Mouse (Mus musculus) hindbrain, embryonic 14.5 days (tissue): Measurements from ENCODE around the gene Babam2. TPM values are rescaled to one million over a fixed set of nuclear protein-coding genes. Genes with fewer than 3 reads are reported as not detected.

ENCODE experiments used
- ATAC-seq: fragments of 200-750 bp; cut with Nextera tagmentation; 2 replicates; pipeline ENCODE4 v1.8.0; 2017; ENCODE audit warnings: moderate number of reproducible peaks, mild to moderate bottlenecking, moderate TSS enrichment, moderate library complexity; ENCODE audit not compliant: low FRiP score
- DNase-seq: peaks from one replicate; pipeline ENCODE4 v3.0.0-alpha.2; 2015; ENCODE audit warnings: low spot score
- H3K27ac ChIP-seq: fragments of 300-500 bp; sonication (generic); 2 replicates; pipeline ENCODE4 v1.5.1; 2014; ENCODE audit warnings: mild to moderate bottlenecking, moderate library complexity
- H3K27me3 ChIP-seq: fragments of 300-500 bp; sonication (generic); 2 replicates; pipeline ENCODE4 v1.6.1; 2014; ENCODE audit warnings: mild to moderate bottlenecking, low read length, mixed read lengths; ENCODE audit not compliant: control insufficient read depth, insufficient read depth
- H3K36me3 ChIP-seq: fragments of 300-500 bp; sonication (generic); replicated peaks from 2 replicates; pipeline ENCODE4 v1.6.1; 2014; ENCODE audit not compliant: control insufficient read depth, insufficient read depth
- H3K4me1 ChIP-seq: fragments of 300-500 bp; sonication (generic); replicated peaks from 2 replicates; pipeline ENCODE4 v1.6.1; 2014; ENCODE audit warnings: antibody characterized with exemption, low read length, mixed read lengths; ENCODE audit not compliant: control insufficient read depth, insufficient read depth
- H3K4me2 ChIP-seq: fragments of 300-500 bp; sonication (generic); replicated peaks from 2 replicates; pipeline ENCODE4 v1.6.1; 2014; ENCODE audit warnings: mild to moderate bottlenecking, moderate library complexity
- H3K4me3 ChIP-seq: fragments of 300-500 bp; sonication (generic); replicated peaks from 2 replicates; pipeline ENCODE4 v1.5.1; 2014; ENCODE audit warnings: mild to moderate bottlenecking, low read length
- H3K9ac ChIP-seq: fragments of 300-500 bp; sonication (generic); 2 replicates; pipeline ENCODE4 v1.6.1; 2014
- H3K9me3 ChIP-seq: fragments of 300-500 bp; sonication (generic); 2 replicates; pipeline ENCODE4 v1.6.1; 2016; ENCODE audit warnings: low read length; ENCODE audit not compliant: control insufficient read depth
- WGBS: fragments of 180-500 bp; shearing (Covaris S2); extraction: QIAGEN DNeasy Blood & Tissue Kit; methylation state at CpG from one replicate; pipeline ENCODE4 v1.1.7; 2014; 5-methylcytosine and 5-hydroxymethylcytosine counted together
- polyA plus RNA-seq: library from polyadenylated mRNA; unstranded; fragments of >200 nt; fragmentation: Nextera tagmentation; extraction: Ambion mirVana; gene quantifications from 2 replicates; pipeline ENCODE4 v1.2.1, GENCODE M21; 2014

Babam2 gene
- polyA plus RNA-seq, 1 experiment from 2014 or later: 39.8 TPM

DNA sequence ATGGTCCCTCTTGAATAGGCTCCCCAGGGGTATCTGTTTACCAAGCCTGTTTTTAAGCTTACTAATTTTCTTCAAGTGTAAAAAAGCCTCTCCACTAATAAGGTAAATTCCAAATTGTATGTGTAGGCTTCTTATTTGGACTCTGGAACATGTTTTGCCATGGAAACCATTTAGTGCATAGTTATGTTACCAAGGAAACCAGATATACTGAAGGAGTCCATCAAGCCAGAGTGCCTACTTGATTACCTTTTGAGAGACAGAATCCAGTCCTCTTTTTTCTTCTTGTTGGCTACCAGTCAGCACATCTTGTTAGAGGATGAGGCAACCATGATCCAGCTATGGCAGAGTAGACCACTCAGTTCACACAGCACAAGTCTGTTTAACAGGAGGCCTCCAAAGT is 222.6 kb downstream of the Babam2 start:
- Histone ChIP-seq H3K4me2 (no peak overlapping the region), H3K4me1 (no peaks in the 10 kb centered on the region), H3K4me3 (no peak overlapping the region), H3K27ac (no peak overlapping the region), H3K9ac (no peak overlapping the region), H3K27me3 (no peaks in the 10 kb centered on the region), H3K9me3 (no peaks in the 10 kb centered on the region), H3K36me3 (no peaks in the 10 kb centered on the region)
- ATAC-seq: no peak
- no peak for DNase-seq

GRCm38 (mm10) chr5:31920890-31921289 is 223.4 kb downstream of the Babam2 start:
- Histone ChIP-seq H3K4me3 (no peak overlapping the region), H3K27ac (no peak overlapping the region), H3K9ac (no peak overlapping the region), H3K4me2 (no peak overlapping the region), H3K27me3 (no peaks in the 10 kb centered on the region), H3K9me3 (no peaks in the 10 kb centered on the region), H3K4me1 (no peaks in the 10 kb centered on the region), H3K36me3 (no peaks in the 10 kb centered on the region)
- ATAC-seq (no peak), DNase-seq (no peak)
- WGBS: 81% methylated on average over 1 of the region's 1 CpGs

- H3K4me1 ChIP-seq: no peaks in the 10 kb centered on the region
- H3K27ac ChIP-seq: no peak overlapping the region
- ATAC-seq: no peak
- H3K9ac ChIP-seq: no peak overlapping the region
- no peaks in the 10 kb centered on the region for H3K9me3 ChIP-seq
- no peaks in the 10 kb centered on the region for H3K27me3 ChIP-seq
- no peak overlapping the region for H3K4me3 ChIP-seq
- no peak overlapping the region for H3K4me2 ChIP-seq
- H3K36me3 ChIP-seq: no peaks in the 10 kb centered on the region
- DNase-seq: no peak
These were observed 226.6 kb downstream of the Babam2 start for GRCm38 (mm10) chr5:31924075-31924474.

DNA sequence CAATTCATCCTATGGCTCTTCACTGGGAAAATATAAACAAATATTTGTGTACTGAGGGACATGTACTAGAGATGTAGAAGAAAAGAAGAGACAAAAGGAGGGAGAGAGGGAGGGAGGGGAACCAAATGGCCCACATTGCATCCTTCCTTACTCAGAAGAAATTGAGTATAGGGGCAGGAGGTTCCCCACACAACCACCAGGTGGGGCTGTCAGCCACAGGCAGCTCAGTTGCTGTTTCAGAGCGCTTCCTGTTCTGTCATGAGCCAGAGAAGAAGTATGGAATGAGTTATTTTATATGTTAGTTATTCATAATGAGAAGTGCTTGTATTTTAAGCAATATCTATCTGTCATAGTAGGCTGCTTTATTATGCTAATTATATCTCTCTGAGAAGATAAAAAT is 229.1 kb downstream of the Babam2 start:
- 96% methylated on average over 1 of the region's 1 CpGs for WGBS
- no peak overlapping the region for H3K27ac ChIP-seq
- no peaks in the 10 kb centered on the region for H3K36me3 ChIP-seq
- H3K9me3 ChIP-seq: no peaks in the 10 kb centered on the region
- no peak overlapping the region for H3K9ac ChIP-seq
- DNase-seq (no peak), ATAC-seq (no peak)
- H3K4me3 ChIP-seq: no peak overlapping the region
- no peaks in the 10 kb centered on the region for H3K27me3 ChIP-seq
- H3K4me1 ChIP-seq: no peaks in the 10 kb centered on the region
- H3K4me2 ChIP-seq: no peak overlapping the region

- 43% methylated on average over 7 of the region's 7 CpGs for WGBS
- H3K4me2 ChIP-seq: no peak overlapping the region
- no peaks in the 10 kb centered on the region for H3K4me1 ChIP-seq
- ATAC-seq: peak; percentile 59; the same call in 1 of the 2 replicates
- no peak overlapping the region for H3K4me3 ChIP-seq
- H3K27ac ChIP-seq: no peak overlapping the region
- H3K27me3 ChIP-seq: no peaks in the 10 kb centered on the region
- no peaks in the 10 kb centered on the region for H3K36me3 ChIP-seq
- H3K9ac ChIP-seq: no peak overlapping the region
- no peak for DNase-seq
- no peaks in the 10 kb centered on the region for H3K9me3 ChIP-seq
These were observed 231.5 kb downstream of the Babam2 start for GRCm38 (mm10) chr5:31929007-31929406.

DNA sequence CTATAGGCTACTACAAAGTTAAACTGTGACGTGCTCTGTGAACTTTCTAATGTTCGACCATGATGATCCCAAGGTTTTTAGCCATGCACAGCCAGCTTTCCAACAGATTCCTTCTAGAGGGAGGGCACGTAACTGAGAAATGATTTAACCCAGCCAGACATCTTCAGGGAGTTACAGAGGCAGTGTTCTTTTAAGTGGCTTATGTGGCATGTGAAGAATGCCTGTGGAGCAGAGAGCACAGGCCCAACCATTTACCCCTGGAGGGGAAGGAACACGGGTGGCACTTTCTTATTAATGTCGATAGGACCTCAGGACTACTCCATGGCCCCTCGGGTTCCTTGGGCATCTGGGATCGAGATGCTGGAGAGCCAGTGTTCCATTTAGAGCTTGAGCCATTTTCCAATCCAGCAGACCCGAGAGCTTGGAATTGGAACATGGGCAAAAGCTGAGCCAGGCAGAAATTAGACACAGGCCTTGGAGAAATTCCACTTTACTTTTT is 233.7 kb downstream of the Babam2 start:
- Histone ChIP-seq H3K9me3 (no peaks in the 10 kb centered on the region), H3K4me1 (no peaks in the 10 kb centered on the region), H3K27me3 (no peaks in the 10 kb centered on the region), H3K27ac (no peak overlapping the region), H3K4me3 (no peak overlapping the region), H3K4me2 (no peak overlapping the region), H3K9ac (no peak overlapping the region), H3K36me3 (no peaks in the 10 kb centered on the region)
- DNase-seq: no peak
- WGBS: 86% methylated on average over 8 of the region's 8 CpGs
- ATAC-seq: no peak

DNA sequence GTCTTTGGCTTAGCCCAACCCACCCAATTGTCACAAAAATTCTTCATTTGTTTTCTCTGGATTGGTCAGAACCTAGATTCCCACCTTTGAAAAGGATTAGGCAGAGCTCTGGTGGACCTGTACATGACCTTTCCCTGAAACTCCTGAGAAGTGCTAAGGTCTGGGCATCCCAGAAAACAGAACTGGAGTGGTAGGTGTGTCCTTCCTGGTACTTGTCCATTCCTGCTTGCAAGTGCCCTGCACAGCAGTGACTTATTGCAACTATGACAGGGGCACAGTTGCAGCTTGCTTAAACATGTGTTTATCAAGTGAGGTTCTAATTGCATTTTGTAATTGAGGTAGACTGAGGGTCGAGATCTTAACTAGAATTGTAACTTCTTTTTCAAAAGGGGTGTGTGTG is 234.2 kb downstream of the Babam2 start:
- Histone ChIP-seq H3K27me3 (no peaks in the 10 kb centered on the region), H3K4me2 (no peak overlapping the region), H3K9me3 (no peaks in the 10 kb centered on the region), H3K4me1 (no peaks in the 10 kb centered on the region), H3K4me3 (no peak overlapping the region), H3K27ac (no peak overlapping the region), H3K36me3 (no peaks in the 10 kb centered on the region), H3K9ac (no peak overlapping the region)
- no peak for DNase-seq
- 90% methylated on average over 1 of the region's 1 CpGs for WGBS
- no peak for ATAC-seq

DNA sequence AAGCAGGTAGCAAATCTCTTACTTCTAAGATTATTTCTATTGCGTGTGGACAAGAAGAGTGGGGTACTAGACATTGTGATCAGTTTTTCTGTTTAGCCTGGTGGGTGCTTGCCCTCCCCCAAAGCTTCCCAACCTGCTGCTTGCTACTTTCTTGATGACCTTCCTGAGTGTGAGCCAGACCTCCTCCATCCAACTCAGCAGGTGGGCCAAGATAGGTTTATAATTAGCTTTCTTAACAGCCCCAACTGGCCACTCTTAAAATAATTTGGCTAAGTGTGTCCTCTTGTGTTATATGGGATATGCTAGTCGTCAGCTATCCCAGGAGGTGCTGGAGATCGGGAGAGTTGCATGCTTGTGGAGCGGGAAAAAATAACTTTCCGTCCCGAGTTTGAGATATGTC is 235.8 kb downstream of the Babam2 start:
- WGBS: 95% methylated on average over 6 of the region's 6 CpGs
- DNase-seq (no peak), ATAC-seq (no peak)
- Histone ChIP-seq H3K27me3 (no peaks in the 10 kb centered on the region), H3K9me3 (no peaks in the 10 kb centered on the region), H3K36me3 (no peaks in the 10 kb centered on the region), H3K9ac (no peak overlapping the region), H3K4me2 (no peak overlapping the region), H3K4me1 (no peaks in the 10 kb centered on the region), H3K27ac (no peak overlapping the region), H3K4me3 (no peak overlapping the region)

DNA sequence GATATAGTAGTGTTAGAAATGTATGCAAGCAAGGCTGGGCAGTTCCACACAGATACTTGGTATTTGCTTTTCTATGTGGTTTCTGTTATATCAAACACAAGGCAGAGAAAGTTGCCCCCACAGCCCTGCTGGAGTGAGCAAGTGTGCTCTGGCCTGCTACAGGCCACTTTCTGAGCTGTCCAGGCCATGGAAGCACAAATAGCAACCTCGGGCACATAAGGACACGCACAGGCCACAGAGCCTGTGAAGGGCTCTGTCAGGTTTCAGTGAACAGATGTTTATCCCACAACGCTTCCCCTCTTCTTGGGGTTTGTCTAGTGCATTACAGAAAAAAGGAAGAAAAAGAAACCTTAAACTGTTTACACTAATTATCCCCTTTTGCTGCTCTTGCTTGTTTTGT is 236.9 kb downstream of the Babam2 start:
- H3K9ac ChIP-seq: no peak overlapping the region
- H3K27me3 ChIP-seq: no peaks in the 10 kb centered on the region
- no peak overlapping the region for H3K4me2 ChIP-seq
- ATAC-seq: no peak
- no peaks in the 10 kb centered on the region for H3K4me1 ChIP-seq
- H3K9me3 ChIP-seq: no peaks in the 10 kb centered on the region
- H3K36me3 ChIP-seq: no peaks in the 10 kb centered on the region
- no peak overlapping the region for H3K27ac ChIP-seq
- no peak overlapping the region for H3K4me3 ChIP-seq
- 92% methylated on average over 3 of the region's 3 CpGs for WGBS
- DNase-seq: no peak

GRCm38 (mm10) chr5:31935936-31936335 is 238.5 kb downstream of the Babam2 start:
- Histone ChIP-seq H3K9me3 (no peaks in the 10 kb centered on the region), H3K27ac (no peak overlapping the region), H3K4me3 (no peak overlapping the region), H3K4me2 (no peak overlapping the region), H3K27me3 (no peaks in the 10 kb centered on the region), H3K36me3 (no peaks in the 10 kb centered on the region), H3K9ac (no peak overlapping the region), H3K4me1 (no peaks in the 10 kb centered on the region)
- no peak for ATAC-seq
- 90% methylated on average over 3 of the region's 3 CpGs for WGBS
- no peak for DNase-seq
